Mouse (Mus musculus) heart, embryonic 10.5 days (tissue): ENCODE results near the gene Sirt7. TPM values are rescaled to one million over a fixed set of nuclear protein-coding genes. Genes with fewer than 3 reads are reported as not detected.
A peak's percentile ranks its signal among the peaks of the same experiment; 100 is the strongest.

Experiments
- DNase-seq: peaks from one replicate; pipeline ENCODE4 v3.0.0-alpha.2; 2017; ENCODE audit warnings: low spot score
- H3K27ac ChIP-seq: fragments of 300-500 bp; sonication (generic); 2 replicates; pipeline ENCODE4 v1.5.1; 2016; ENCODE audit warnings: mild to moderate bottlenecking
- H3K27me3 ChIP-seq: fragments of 300-500 bp; sonication (generic); 2 replicates; pipeline ENCODE4 v1.6.1; 2016; ENCODE audit warnings: mild to moderate bottlenecking; ENCODE audit not compliant: poor library complexity, insufficient read depth, severe bottlenecking
- H3K36me3 ChIP-seq: fragments of 300-500 bp; sonication (generic); 2 replicates; pipeline ENCODE4 v1.6.1; 2016; ENCODE audit warnings: mild to moderate bottlenecking, moderate library complexity
- H3K4me1 ChIP-seq: fragments of 300-500 bp; sonication (generic); 2 replicates; pipeline ENCODE4 v1.6.1; 2016; ENCODE audit warnings: mild to moderate bottlenecking
- H3K4me3 ChIP-seq: fragments of 300-500 bp; sonication (generic); 2 replicates; pipeline ENCODE4 v1.5.1; 2016; ENCODE audit warnings: mild to moderate bottlenecking, moderate library complexity
- H3K9me3 ChIP-seq: fragments of 300-500 bp; sonication (generic); 2 replicates; pipeline ENCODE4 v1.6.1; 2016; ENCODE audit warnings: mild to moderate bottlenecking, moderate library complexity
- WGBS: fragments of 180-500 bp; shearing (Covaris S2); methylation state at CpG from one replicate; pipeline ENCODE4 v1.1.7; 2016; 5-methylcytosine and 5-hydroxymethylcytosine counted together
- polyA plus RNA-seq: library from polyadenylated mRNA; unstranded; fragments of >200 nt; fragmentation: Nextera tagmentation; extraction: Ambion mirVana; gene quantifications from 2 replicates; pipeline ENCODE4 v1.2.1, GENCODE M21; 2016

Sirt7 gene
- polyA plus RNA-seq, 1 experiment from 2014 or later, result 29.5 TPM

DNA sequence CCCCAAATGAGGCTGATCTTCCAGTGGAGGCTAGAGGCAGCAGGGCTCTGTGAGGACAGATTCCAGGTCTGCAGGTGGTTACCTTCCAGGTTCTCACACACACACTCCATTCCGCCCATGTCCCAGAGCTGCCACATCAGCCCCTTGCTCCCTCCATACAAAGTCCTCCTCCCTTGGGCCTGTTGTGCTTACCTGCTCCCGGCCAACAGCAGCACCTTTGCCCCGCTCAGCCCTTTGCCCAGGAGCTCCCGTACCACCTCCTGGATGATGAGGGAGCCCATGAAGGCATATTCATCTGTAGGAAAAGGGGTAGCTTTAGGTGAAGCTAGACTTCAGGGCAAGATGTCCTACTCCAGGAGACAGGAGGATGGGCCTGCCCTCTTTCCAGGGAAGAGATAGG is 32.3 kb upstream of the Sirt7 start:
- Histone ChIP-seq H3K27me3 (peaks cover 76% of the 10 kb centered on the region), H3K4me1 (peaks cover 33% of the 10 kb centered on the region), H3K9me3 (no peaks in the 10 kb centered on the region), H3K36me3 (no peaks in the 10 kb centered on the region), H3K4me3 (no peak overlapping the region), H3K27ac (no peak overlapping the region)
- no peak for DNase-seq
- WGBS, result 78% methylated on average over 4 of the region's 4 CpGs

DNA sequence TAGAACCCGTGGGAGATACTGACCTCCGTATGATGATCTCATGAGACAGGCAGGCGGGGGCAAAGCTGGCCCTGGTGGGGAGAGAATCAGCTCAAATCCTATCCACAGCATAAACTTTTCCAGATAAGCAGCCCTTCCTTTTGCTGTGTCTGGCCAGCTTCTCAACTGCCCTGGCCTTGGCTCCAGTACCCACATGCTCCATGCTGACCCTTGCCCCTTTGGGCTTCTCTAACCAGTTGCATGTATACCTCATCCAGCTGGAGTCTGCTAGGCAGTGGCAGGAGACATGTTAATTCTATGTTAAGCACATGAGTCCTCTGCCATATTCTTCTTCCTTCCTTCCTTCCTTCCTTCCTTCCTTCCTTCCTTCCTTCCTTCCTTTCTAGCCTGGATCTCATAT is 29.7 kb upstream of the Sirt7 start:
- H3K27me3 ChIP-seq, result peaks cover 51% of the 10 kb centered on the region
- no peak overlapping the region for H3K4me3 ChIP-seq
- no peaks in the 10 kb centered on the region for H3K9me3 ChIP-seq
- 61% methylated on average over 3 of the region's 3 CpGs for WGBS
- H3K4me1 ChIP-seq, result peaks cover 14% of the 10 kb centered on the region
- H3K27ac ChIP-seq, result no peak overlapping the region
- no peak for DNase-seq
- no peaks in the 10 kb centered on the region for H3K36me3 ChIP-seq

GRCm38 (mm10) chr11:120651872-120652271 is 26.8 kb upstream of the Sirt7 start:
- Histone ChIP-seq H3K27ac (no peak overlapping the region), H3K36me3 (no peaks in the 10 kb centered on the region), H3K4me3 (no peak overlapping the region), H3K9me3 (no peaks in the 10 kb centered on the region), H3K27me3 (peaks cover 27% of the 10 kb centered on the region), H3K4me1 (peaks cover 19% of the 10 kb centered on the region)
- WGBS, result 63% methylated on average over 3 of the region's 3 CpGs
- no peak for DNase-seq

DNA sequence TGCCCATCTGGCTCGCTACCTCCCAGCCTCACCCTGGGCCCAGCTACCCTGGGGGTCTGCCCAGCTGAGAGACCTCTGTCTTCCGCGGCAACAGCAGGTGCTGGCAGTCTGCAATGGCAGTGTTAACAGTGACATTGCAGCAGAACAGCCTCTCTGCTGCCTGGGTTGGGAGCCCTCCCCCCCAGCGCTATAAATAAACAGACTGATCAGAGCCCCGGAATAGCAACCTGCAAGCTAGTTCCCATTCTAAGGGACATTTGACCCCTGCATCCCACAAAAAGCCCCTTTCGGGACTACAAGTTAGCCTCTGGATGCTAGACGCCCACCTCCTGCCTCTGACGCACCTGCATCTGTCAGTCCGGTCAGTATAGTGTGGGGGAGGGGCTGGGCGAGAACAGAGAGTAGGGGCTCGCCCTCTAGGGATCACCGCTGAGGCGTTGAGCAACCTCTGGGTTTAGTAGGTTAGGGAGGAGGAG is 23.0 kb upstream of the Sirt7 start, which contains the start of gene Myadml2:
Gene Myadml2, minus strand, starts transcription at position 158 of the 476 bp plus-strand sequence.
- no peaks in the 10 kb centered on the region for H3K36me3 ChIP-seq
- peaks cover 26% of the 10 kb centered on the region for H3K4me1 ChIP-seq
- 3% methylated on average over 13 of the region's 13 CpGs for WGBS
- DNase-seq, result no peak
- no peaks in the 10 kb centered on the region for H3K9me3 ChIP-seq
- H3K4me3 ChIP-seq, result peak within 1 kb of the TSS; percentile 57
- peak within 1 kb of the TSS; percentile 88 for H3K27ac ChIP-seq
- peaks cover 8% of the 10 kb centered on the region; the same call in 1 of the 2 replicates for H3K27me3 ChIP-seq

DNA sequence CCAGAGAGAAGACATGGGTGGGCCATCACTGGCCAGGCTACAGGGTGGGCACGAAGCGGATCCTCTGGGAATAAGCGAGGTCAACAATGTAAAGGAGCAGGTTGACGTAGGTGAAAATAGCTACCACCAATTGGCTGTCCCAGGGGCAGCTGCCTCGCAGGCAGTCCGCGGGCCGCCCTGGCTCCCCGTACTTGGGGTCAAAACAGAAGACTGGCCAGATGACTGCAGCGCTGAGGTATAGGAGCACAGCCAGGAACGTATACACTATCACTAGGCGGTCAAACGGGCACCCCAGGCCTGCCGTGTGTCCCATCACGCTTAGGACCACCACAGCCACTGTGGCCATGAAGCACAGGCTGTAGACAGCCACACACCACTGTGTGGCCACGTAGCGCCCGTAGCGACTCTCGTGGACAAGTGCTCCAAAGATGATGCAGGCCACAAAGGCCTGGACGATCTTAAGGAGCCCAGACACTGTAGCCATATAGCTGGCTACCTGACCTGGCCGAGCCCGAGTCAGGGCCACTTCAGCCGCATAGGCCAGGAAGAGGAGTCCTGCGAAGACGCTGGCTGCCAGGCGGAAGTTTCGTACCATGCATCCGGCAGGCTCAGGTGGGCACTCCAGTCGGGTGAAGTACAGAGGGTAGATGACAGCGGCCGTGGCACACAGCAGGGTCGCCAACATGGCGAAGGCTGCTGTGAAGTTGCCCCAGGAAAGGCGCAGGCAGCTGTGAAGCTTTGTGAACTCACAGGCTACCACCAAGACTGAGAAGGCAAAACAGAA is 22.2 kb upstream of the Sirt7 start:
- peak; percentile 75 for DNase-seq
- H3K27me3 ChIP-seq, result peaks cover 14% of the 10 kb centered on the region; the same call in 1 of the 2 replicates
- no peaks in the 10 kb centered on the region for H3K9me3 ChIP-seq
- H3K27ac ChIP-seq, result peak overlapping the region; percentile 88
- 66% methylated on average over 35 of the region's 35 CpGs for WGBS
- H3K36me3 ChIP-seq, result no peaks in the 10 kb centered on the region
- H3K4me3 ChIP-seq, result peak overlapping the region; percentile 57
- peaks cover 34% of the 10 kb centered on the region for H3K4me1 ChIP-seq

- Histone ChIP-seq H3K4me3 (peak within 1 kb of the TSS; percentile 68), H3K9me3 (no peaks in the 10 kb centered on the region), H3K4me1 (peaks cover 46% of the 10 kb centered on the region), H3K27me3 (peaks cover 27% of the 10 kb centered on the region), H3K36me3 (no peaks in the 10 kb centered on the region), H3K27ac (peak within 1 kb of the TSS; percentile 86)
- WGBS, result under 1% methylated on average over 15 of the region's 15 CpGs
- DNase-seq, result peak; percentile 98
Observed at GRCm38 (mm10) chr11:120643601-120643987, 18.6 kb upstream of the Sirt7 start, which contains the start of gene Pycr1. Gene Pycr1 (minus strand): TSS chr11:120643769.

- Histone ChIP-seq H3K27me3 (peaks cover 27% of the 10 kb centered on the region), H3K27ac (peak overlapping the region; percentile 86), H3K36me3 (no peaks in the 10 kb centered on the region), H3K4me3 (peak overlapping the region; percentile 68), H3K4me1 (peaks cover 43% of the 10 kb centered on the region), H3K9me3 (no peaks in the 10 kb centered on the region)
- 4% methylated on average over 18 of the region's 18 CpGs for WGBS
- DNase-seq, result no peak
Observed at GRCm38 (mm10) chr11:120642939-120643600, 18.0 kb upstream of the Sirt7 start.

- Histone ChIP-seq H3K4me1 (peaks cover 31% of the 10 kb centered on the region), H3K27ac (0 out of 2 replicates have a peak overlapping the region, but pooled peaks have one; percentile 0), H3K27me3 (peaks cover 23% of the 10 kb centered on the region), H3K4me3 (no peak overlapping the region), H3K9me3 (no peaks in the 10 kb centered on the region), H3K36me3 (no peaks in the 10 kb centered on the region)
- DNase-seq, result no peak
- 87% methylated on average over 8 of the region's 8 CpGs for whole genome bisulfite sequencing
Observed at GRCm38 (mm10) chr11:120641869-120642268, 16.8 kb upstream of the Sirt7 start.

GRCm38 (mm10) chr11:120641255-120641654 is 16.2 kb upstream of the Sirt7 start:
- H3K27me3 ChIP-seq, result peaks cover 20% of the 10 kb centered on the region
- no peak overlapping the region for H3K4me3 ChIP-seq
- no peaks in the 10 kb centered on the region for H3K36me3 ChIP-seq
- H3K9me3 ChIP-seq, result no peaks in the 10 kb centered on the region
- no peak overlapping the region for H3K27ac ChIP-seq
- WGBS, result 56% methylated on average over 9 of the region's 9 CpGs
- H3K4me1 ChIP-seq, result peaks cover 29% of the 10 kb centered on the region
- no peak for DNase-seq

GRCm38 (mm10) chr11:120634810-120635209 is 9.8 kb upstream of the Sirt7 start:
- peaks cover 33% of the 10 kb centered on the region for H3K4me1 ChIP-seq
- WGBS, result 86% methylated on average over 5 of the region's 5 CpGs
- H3K27ac ChIP-seq, result no peak overlapping the region

GRCm38 (mm10) chr11:120633520-120634343 is 8.7 kb upstream of the Sirt7 start, which contains the start of gene Mafg:
Gene Mafg (minus strand): TSS chr11:120633600.
- DNase-seq, result peak; percentile 96
- H3K36me3 ChIP-seq, result peaks cover 9% of the 10 kb centered on the region
- H3K4me3 ChIP-seq, result peak within 1 kb of the TSS; percentile 99
- H3K4me1 ChIP-seq, result peaks cover 44% of the 10 kb centered on the region
- H3K27me3 ChIP-seq, result no peaks in the 10 kb centered on the region
- H3K9me3 ChIP-seq, result no peaks in the 10 kb centered on the region
- peak within 1 kb of the TSS; percentile 99 for H3K27ac ChIP-seq
- WGBS, result 10% methylated on average over 58 of the region's 58 CpGs

More at GRCm38 (mm10) chr11:120634810-120635209, 9.8 kb upstream of the Sirt7 start:
- Histone ChIP-seq H3K9me3 (no peaks in the 10 kb centered on the region), H3K27me3 (no peaks in the 10 kb centered on the region), H3K4me3 (no peak overlapping the region), H3K36me3 (no peaks in the 10 kb centered on the region)
- no peak for DNase-seq
